Mouse (Mus musculus) cerebellum, adult 2 months (tissue): ENCODE data around the gene Gm26920. TPM values are rescaled to one million over a fixed set of nuclear protein-coding genes. Genes with fewer than 3 reads are reported as not detected.

Source experiments
- DNase-seq, 2 experiments: peaks; one replicate each; pipeline ENCODE4 v3.0.0; 2021
- H3K27ac ChIP-seq: fragments of 200-500 bp; 2 replicates; pipeline ENCODE4 v1.5.1; 2012; ENCODE audit warnings: low read length, control low read depth, inconsistent platforms; ENCODE audit not compliant: insufficient read depth
- H3K27me3 ChIP-seq: fragments of 200-500 bp; 2 replicates; pipeline ENCODE4 v1.6.1; 2012; ENCODE audit warnings: inconsistent platforms, mild to moderate bottlenecking, low read length, moderate library complexity; ENCODE audit not compliant: control insufficient read depth, insufficient read depth
- H3K4me1 ChIP-seq: fragments of 200-500 bp; 2 replicates; pipeline ENCODE4 v1.6.1; 2011; ENCODE audit warnings: low read length; ENCODE audit not compliant: control insufficient read depth, insufficient read depth
- H3K4me3 ChIP-seq: fragments of 200-500 bp; replicated peaks from 2 replicates; pipeline ENCODE3; 2011; ENCODE audit warnings: mild to moderate bottlenecking, low read depth, low read length, control low read depth; ENCODE audit not compliant: insufficient read depth
- CTCF ChIP-seq: fragments of 200-500 bp; IDR thresholded peaks from 2 replicates; pipeline ENCODE4 v1.5.1; 2011; ENCODE audit warnings: low read depth, mild to moderate bottlenecking, control low read depth, low read length, moderate library complexity, borderline replicate concordance; ENCODE audit not compliant: insufficient read depth
- POLR2A ChIP-seq: fragments of 200-500 bp; IDR thresholded peaks from 2 replicates; pipeline ENCODE4 v1.6.1; 2011; ENCODE audit warnings: low read length, control low read depth, borderline replicate concordance; ENCODE audit not compliant: insufficient read depth
- WGBS: fragments of 180-500 bp; shearing (Covaris S2); methylation state at CpG from one replicate; pipeline ENCODE4 v1.1.7; 2018; 5-methylcytosine and 5-hydroxymethylcytosine counted together
- polyA plus RNA-seq: library from polyadenylated mRNA; depleted of rRNA; stranded (reverse); fragments of >200 nt; gene quantifications from 2 replicates; pipeline ENCODE4 v1.2.3, GENCODE M21; 2012

The Gm26920 gene
- polyA plus RNA-seq, 1 experiment = 0.65 TPM

DNA sequence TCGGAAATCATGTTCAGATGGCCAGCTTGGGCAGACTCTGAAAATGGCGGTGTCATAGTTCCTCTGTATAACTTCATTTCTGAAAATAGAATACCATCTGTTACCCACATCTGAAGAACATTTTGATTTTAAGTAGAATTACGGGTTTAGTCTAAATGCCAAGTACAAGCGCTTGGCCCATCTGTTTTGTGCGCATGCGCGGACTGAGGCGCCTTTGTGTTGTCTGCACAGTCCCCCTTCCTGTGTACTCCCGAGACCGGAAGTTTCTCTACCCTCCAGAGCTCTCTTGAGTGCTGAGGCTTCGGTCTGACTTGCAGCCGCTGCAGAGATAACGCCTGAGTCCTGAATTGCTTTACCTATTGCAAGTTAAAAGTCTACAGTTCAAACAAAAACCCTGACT is 9.1 kb upstream of the Gm26920 start:
- Histone ChIP-seq H3K27ac (peak overlapping the region; percentile 50; the same call in 1 of the 2 replicates), H3K27me3 (no peaks in the 10 kb centered on the region), H3K4me1 (peaks cover 13% of the 10 kb centered on the region), H3K4me3 (peak overlapping the region; percentile 28)
- peak; percentile 75 to 79 for DNase-seq
- TF ChIP-seq POLR2A = no peak
- no peak for TF ChIP-seq CTCF
- WGBS = 24% methylated on average over 13 of the region's 13 CpGs

DNA sequence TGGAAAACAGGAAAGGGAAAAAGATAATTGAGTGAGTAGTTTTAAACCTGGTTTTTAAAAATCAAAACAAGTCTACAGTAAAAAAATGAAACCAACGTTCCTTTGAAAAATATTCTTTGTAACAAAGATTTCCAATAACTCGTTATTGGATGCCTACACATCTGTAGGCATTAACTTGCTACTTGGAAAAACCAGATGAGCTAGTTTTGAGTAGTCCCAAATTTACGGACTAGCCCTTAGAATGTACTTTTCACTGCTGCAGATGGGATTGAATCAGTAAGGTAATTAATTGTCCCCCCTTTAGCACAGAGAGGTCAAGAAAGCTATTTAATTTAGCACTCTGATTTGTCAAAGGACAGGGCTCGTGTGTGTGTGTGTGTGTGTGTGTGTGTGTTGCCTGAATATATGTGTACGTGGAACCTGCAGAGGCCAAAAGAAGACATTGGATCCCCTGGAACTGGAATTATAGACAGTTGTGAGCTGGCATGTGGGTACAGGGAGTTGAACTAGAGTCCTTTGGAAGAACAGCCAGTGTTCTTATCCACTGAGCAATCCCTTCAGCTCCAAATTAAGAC is 5.4 kb upstream of the Gm26920 start:
- TF ChIP-seq CTCF (no peak), POLR2A (no peak)
- DNase-seq = no peak
- Histone ChIP-seq H3K4me3 (peak overlapping the region; percentile 100), H3K4me1 (peaks cover 13% of the 10 kb centered on the region), H3K27ac (no peak overlapping the region), H3K27me3 (no peaks in the 10 kb centered on the region)
- 1% methylated on average over 5 of the region's 5 CpGs for WGBS

DNA sequence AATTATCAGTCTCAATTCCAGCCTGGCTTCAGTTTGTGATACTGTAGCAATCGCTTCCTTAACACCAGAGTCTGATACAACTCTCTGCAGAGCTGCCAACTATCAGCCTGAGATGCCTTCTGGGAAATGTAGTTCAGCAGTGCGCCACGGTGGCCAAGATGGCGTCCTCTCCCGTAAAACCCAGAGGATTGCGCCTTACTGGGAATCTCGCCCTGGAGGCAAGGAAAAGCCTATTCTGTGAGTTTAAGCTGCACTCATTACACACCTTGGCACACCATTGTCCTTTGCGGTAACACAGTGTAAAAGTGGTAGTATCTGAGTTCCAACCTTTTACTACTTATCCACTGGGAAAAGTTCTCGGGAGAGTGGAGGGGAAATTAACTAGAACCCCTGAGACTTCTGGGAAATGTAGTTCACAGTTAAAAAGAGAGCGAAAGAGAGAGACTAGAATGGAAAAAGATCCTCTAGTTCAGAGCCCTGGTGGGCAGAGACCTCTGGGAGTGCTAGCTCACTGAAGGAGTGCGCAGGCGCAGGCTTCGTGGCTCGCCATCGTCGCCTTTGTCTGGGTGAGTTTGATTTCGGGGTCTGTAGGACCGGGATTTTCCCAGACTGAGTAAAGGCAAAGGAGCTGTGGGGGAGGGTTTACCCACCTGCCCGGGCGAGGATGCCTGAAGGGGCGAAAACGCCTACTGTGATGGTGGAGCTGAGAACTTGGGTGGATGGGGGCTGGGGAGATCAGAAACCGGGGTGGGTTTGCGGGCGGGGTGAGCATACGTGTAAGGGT is 4.6 kb upstream of the Gm26920 start, which contains the start of gene Zfp260:
Zfp260 (plus strand) TSS at position 132 of the 784 bp plus-strand sequence.
- Histone ChIP-seq H3K27ac (peak within 1 kb of the TSS; percentile 37), H3K4me1 (peaks cover 13% of the 10 kb centered on the region), H3K27me3 (no peaks in the 10 kb centered on the region), H3K4me3 (peak within 1 kb of the TSS; percentile 100)
- no peak for TF ChIP-seq CTCF
- peak; percentile 66; the same call in 1 of the 2 replicates for TF ChIP-seq POLR2A
- DNase-seq = peak; percentile 92 to 93
- under 1% methylated on average over 26 of the region's 26 CpGs for WGBS

DNA sequence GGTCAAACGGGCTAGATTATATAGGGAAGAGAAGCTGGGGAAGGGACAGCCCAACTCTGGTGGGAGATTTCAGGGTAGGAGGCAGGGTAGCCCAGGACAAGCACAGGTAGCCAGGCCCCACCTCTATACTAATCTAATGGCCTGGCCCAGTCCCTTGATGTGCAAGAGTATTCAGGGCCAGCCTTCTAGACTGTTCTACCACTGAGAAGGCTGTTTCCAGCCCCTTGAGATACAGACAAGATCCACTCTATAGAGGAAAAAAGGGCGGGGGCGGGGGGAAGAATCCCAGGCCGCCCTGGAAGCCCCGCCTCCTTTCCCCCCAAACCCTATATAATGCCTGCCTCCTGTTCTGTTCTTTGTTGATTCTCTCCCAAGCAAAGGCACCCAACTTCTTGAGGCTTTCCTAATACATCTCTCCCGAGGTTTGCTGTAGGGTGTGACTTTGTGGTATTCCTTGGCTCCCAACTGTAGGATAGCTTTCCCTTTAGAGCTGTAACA is 3.8 kb upstream of the Gm26920 start:
- no peak overlapping the region for H3K4me3 ChIP-seq
- H3K27ac ChIP-seq = no peak overlapping the region
- H3K27me3 ChIP-seq = no peaks in the 10 kb centered on the region
- H3K4me1 ChIP-seq = peaks cover 16% of the 10 kb centered on the region
- TF ChIP-seq CTCF = no peak
- TF ChIP-seq POLR2A = no peak
- 68% methylated on average over 6 of the region's 6 CpGs for WGBS
- DNase-seq = no peak

DNA sequence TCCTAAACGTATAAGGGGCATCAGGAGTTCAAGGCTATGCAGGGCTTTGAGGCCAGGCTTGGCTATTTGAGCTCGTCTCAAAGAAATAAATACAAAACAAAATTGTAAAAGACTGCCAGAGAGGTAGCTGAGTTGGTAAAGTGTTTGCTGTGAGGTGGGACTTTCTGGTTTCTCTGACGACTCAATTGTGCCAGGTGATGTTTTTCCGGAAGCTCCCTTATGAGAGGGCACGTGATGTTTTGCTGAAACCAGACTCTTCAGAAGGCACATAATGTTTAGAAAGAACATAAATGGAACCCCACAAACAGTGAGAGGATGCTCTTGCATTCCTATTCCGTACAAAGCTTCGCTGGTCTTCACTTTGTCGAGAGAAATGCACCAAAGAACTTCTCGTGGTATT is 2.5 kb upstream of the Gm26920 start:
- 80% methylated on average over 9 of the region's 9 CpGs for WGBS
- no peaks in the 10 kb centered on the region for H3K27me3 ChIP-seq
- no peak for DNase-seq
- H3K4me1 ChIP-seq = peaks cover 9% of the 10 kb centered on the region
- no peak overlapping the region for H3K4me3 ChIP-seq
- TF ChIP-seq CTCF (no peak), POLR2A (no peak)
- H3K27ac ChIP-seq = no peak overlapping the region

DNA sequence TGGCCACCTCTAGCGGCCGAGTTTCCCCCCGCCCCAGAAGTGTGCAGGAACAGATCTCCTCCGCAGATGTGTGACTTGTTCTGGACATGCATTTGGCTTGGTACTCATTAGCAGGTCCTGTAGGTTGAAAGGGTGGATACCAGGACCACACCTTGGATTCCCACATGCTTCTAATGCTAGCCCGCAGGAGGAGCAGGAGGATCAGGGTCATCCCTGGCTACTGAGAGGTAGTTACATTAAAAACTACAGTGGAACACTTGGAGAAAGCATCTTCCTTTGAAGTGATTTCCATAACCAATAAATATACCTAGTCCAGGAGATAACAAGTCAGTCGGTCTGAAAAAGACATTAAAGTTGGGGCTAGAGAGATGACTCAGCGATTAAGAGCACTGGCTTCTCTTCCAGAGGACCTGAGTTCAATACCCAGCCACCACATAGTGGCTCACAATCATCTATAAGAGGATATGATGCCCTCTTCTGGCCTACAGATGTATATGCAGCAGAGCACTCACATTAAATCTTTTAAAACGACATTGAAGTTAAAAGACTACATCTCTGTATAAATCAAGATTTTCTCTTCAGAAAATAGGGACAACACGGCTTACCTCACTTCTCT is 868 bp upstream of the Gm26920 start:
- DNase-seq = peak in 1 of 2 experiments; percentile 32
- H3K27ac ChIP-seq = peak overlapping the region; percentile 64
- no peak for TF ChIP-seq POLR2A
- TF ChIP-seq CTCF = no peak
- 6% methylated on average over 9 of the region's 9 CpGs for WGBS
- H3K4me3 ChIP-seq = peak overlapping the region; percentile 78
- H3K4me1 ChIP-seq = peaks cover 5% of the 10 kb centered on the region
- H3K27me3 ChIP-seq = no peaks in the 10 kb centered on the region

DNA sequence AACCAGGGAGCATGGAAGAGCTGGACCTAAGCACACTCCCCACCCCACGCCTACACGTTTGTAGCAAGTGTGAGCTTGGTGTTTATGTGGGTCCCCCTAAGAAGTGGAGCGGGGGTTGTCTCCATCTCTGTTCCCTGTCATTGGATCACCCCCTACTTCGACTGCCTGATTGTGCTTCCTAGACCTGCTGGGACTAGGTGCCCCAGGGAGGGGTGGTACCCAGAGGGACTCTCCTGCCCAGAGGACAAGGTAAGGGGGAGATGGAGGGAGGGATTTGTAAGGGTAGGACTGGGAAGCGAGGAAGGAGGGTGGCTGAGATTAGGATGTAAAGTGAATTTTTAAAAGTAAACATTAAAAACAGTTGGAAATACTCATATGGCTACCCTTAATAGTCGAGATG is 805 bp downstream of the Gm26920 start:
- 14% methylated on average over 6 of the region's 6 CpGs for WGBS
- no peaks in the 10 kb centered on the region for H3K27me3 ChIP-seq
- peaks cover 5% of the 10 kb centered on the region; the same call in 1 of the 2 replicates for H3K4me1 ChIP-seq
- TF ChIP-seq CTCF = no peak
- H3K4me3 ChIP-seq = no peak overlapping the region
- no peak for DNase-seq
- no peak overlapping the region for H3K27ac ChIP-seq

DNA sequence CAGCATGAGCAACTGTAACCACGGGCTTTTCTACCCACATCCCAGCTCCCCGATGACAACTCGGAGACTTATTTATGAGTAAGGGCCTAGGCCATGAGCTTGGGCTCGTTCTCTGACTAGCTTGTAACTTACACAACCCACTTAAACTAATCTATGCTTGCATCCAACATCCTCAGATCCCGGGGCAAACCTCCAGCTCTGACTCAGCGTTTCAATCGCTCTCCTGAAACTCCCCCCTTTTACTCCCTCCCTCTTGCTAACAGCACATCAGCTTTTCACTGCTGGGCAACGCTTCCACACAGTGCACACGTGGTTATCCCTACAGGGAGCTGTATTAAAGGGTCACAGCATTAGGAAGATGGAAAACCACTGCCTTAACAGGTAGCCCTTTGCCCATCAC is 3.7 kb downstream of the Gm26920 start:
- Histone ChIP-seq H3K4me1 (peaks cover 5% of the 10 kb centered on the region; the same call in 1 of the 2 replicates), H3K27me3 (no peaks in the 10 kb centered on the region), H3K27ac (no peak overlapping the region), H3K4me3 (no peak overlapping the region)
- DNase-seq = no peak
- TF ChIP-seq CTCF (no peak), POLR2A (no peak)
- WGBS = 87% methylated on average over 9 of the region's 9 CpGs
